Comparison of ENCODE assay signal across 10 mouse cellular contexts in the genomic region with DNA sequence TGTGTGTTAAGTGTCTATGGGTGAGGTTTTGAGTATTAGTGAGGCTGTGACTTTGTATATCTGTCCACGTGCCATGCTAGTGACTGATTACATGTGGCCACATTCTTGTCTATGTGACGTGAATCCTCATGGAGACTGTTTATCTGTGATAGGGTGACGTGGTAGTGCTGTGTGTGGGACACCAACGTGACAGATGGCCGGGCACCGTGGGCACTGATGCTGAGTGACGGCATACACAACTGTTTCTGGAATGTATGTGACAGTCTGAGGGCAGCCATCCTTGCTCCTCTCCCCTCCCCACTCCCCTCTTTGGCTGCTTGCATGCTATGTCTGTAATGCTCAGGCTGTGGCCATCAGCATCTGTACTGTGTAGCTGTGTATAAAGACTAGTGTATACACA. TPM values are rescaled to one million over a fixed set of nuclear protein-coding genes. Genes with fewer than 3 reads are reported as not detected.
DNase-seq lines count a peak whose midpoint lies in the region; ATAC-seq and TF ChIP-seq lines count a peak whose summit lies in the region.
"Had no signal": no experiment of that assay in that cellular context is flagged by ENCODE, and none has a peak within 500 bp of the region (broad histone marks: within the 10 kb centered on the region; RNA-seq: fewer than 3 reads in every experiment).

No protein-coding gene starts in this region.

- ATAC-seq in neural tube, embryonic 12.5 days (ENCODE audit: low FRiP score, low read depth) = no peak
- ATAC-seq in hindbrain, postnatal 0 days = no peak; the same call in 1 of the 2 replicates
- no peak for ATAC-seq in stomach, embryonic 16.5 days (ENCODE audit: insufficient read depth, low FRiP score)
- ATAC-seq: Patski had no signal

- WGBS in cerebellum, adult 2 months = 12% methylated on average over 7 of the region's 7 CpGs
- 70% methylated on average over 7 of the region's 7 CpGs for whole genome bisulfite sequencing in neural tube, embryonic 12.5 days
- WGBS in hindbrain, postnatal 0 days = 18% methylated on average over 7 of the region's 7 CpGs
- 71% methylated on average over 7 of the region's 7 CpGs for WGBS in stomach, embryonic 16.5 days
- 79% methylated on average over 7 of the region's 7 CpGs for WGBS in heart, embryonic 10.5 days

- DNase-seq in cerebellum, adult 2 months = peak; percentile 54 to 63
- no peak for DNase-seq in cerebellum, adult 11 months
- no peak for DNase-seq in neural tube, embryonic 10.5 days (ENCODE audit: extremely low spot score, low spot score)
- peak; percentile 54 for DNase-seq in hindbrain, postnatal 0 days (ENCODE audit: low spot score)
- no peak for DNase-seq in gastrocnemius, postnatal 36 days
- DNase-seq in heart, embryonic 10.5 days (ENCODE audit: low spot score) = no peak
- DNase-seq: lung, postnatal 10 days had no signal

- H3K4me2 ChIP-seq in neural tube, embryonic 12.5 days (replicated peaks) = peak overlapping the region; percentile 75
- H3K4me2 ChIP-seq in hindbrain, postnatal 0 days (ENCODE audit: low read depth, low read length) = peak overlapping the region; percentile 90
- H3K4me2 ChIP-seq in stomach, embryonic 16.5 days (ENCODE audit: low read depth, low read length) = peak overlapping the region; percentile 67

- H3K9ac ChIP-seq in neural tube, embryonic 12.5 days = peak overlapping the region; percentile 30; the same call in 1 of the 2 replicates
- peak overlapping the region; percentile 98; the same call in 1 of the 2 replicates for H3K9ac ChIP-seq in hindbrain, postnatal 0 days (replicated peaks; ENCODE audit: low read length)
- 0 out of 2 replicates have a peak overlapping the region, but pooled peaks have one; percentile 37 for H3K9ac ChIP-seq in stomach, embryonic 16.5 days (ENCODE audit: low read length)

- TF ChIP-seq CTCF in cerebellum, adult 2 months (IDR thresholded peaks at IDR 0.05; ENCODE audit: borderline replicate concordance, insufficient read depth, low read depth, low read length) = no peak
- no peak for TF ChIP-seq CTCF in hindbrain, postnatal 0 days (IDR thresholded peaks at IDR 0.05; ENCODE audit: low read depth)

- no peaks in the 10 kb centered on the region for H3K9me3 ChIP-seq in neural tube, embryonic 12.5 days
- no peaks in the 10 kb centered on the region for H3K9me3 ChIP-seq in hindbrain, postnatal 0 days (ENCODE audit: low read length)
- H3K9me3 ChIP-seq in stomach, embryonic 16.5 days (replicated peaks; ENCODE audit: control insufficient read depth, low read length) = no peaks in the 10 kb centered on the region
- H3K9me3 ChIP-seq in heart, embryonic 10.5 days = no peaks in the 10 kb centered on the region

- H3K4me3 ChIP-seq in cerebellum, adult 2 months (replicated peaks; ENCODE audit: insufficient read depth, low read depth, low read length) = peak overlapping the region; percentile 84
- H3K4me3 ChIP-seq in neural tube, embryonic 12.5 days = no peak overlapping the region
- peak overlapping the region; percentile 95 for H3K4me3 ChIP-seq in hindbrain, postnatal 0 days (ENCODE audit: low read length)
- peak overlapping the region; percentile 79; the same call in 1 of the 2 replicates for H3K4me3 ChIP-seq in stomach, embryonic 16.5 days (replicated peaks; ENCODE audit: low read length)
- no peak overlapping the region for H3K4me3 ChIP-seq in heart, embryonic 10.5 days

- H3K36me3 ChIP-seq in neural tube, embryonic 12.5 days = peaks cover 36% of the 10 kb centered on the region
- H3K36me3 ChIP-seq in hindbrain, postnatal 0 days (ENCODE audit: insufficient read depth, low read length) = peaks cover 29% of the 10 kb centered on the region; the same call in 1 of the 2 replicates
- peaks cover 9% of the 10 kb centered on the region; the same call in 1 of the 2 replicates for H3K36me3 ChIP-seq in stomach, embryonic 16.5 days (ENCODE audit: control insufficient read depth, insufficient read depth, low read length)
- peaks cover 14% of the 10 kb centered on the region for H3K36me3 ChIP-seq in heart, embryonic 10.5 days

- H3K27me3 ChIP-seq in cerebellum, adult 2 months (ENCODE audit: control insufficient read depth, insufficient read depth, low read length) = no peaks in the 10 kb centered on the region
- no peaks in the 10 kb centered on the region for H3K27me3 ChIP-seq in neural tube, embryonic 12.5 days (replicated peaks)
- no peaks in the 10 kb centered on the region for H3K27me3 ChIP-seq in hindbrain, postnatal 0 days (ENCODE audit: insufficient read depth, low read length)
- no peaks in the 10 kb centered on the region for H3K27me3 ChIP-seq in stomach, embryonic 16.5 days (ENCODE audit: control insufficient read depth, insufficient read depth, low read length)
- H3K27me3 ChIP-seq in heart, embryonic 10.5 days (ENCODE audit: insufficient read depth, poor library complexity, severe bottlenecking) = no peaks in the 10 kb centered on the region
- H3K27me3 ChIP-seq: Patski had no signal

- intact Hi-C loops in gastrocnemius, postnatal 36 days (cut with DNase I) = no loop called here

- peaks cover 21% of the 10 kb centered on the region for H3K4me1 ChIP-seq in cerebellum, adult 2 months (ENCODE audit: control insufficient read depth, insufficient read depth, low read length)
- peaks cover 45% of the 10 kb centered on the region for H3K4me1 ChIP-seq in neural tube, embryonic 12.5 days
- H3K4me1 ChIP-seq in hindbrain, postnatal 0 days (ENCODE audit: insufficient read depth, low read length) = peaks cover 11% of the 10 kb centered on the region; the same call in 1 of the 2 replicates
- H3K4me1 ChIP-seq in stomach, embryonic 16.5 days (ENCODE audit: control insufficient read depth, insufficient read depth, low read length) = peaks cover 23% of the 10 kb centered on the region
- peaks cover 32% of the 10 kb centered on the region for H3K4me1 ChIP-seq in heart, embryonic 10.5 days

- 0 out of 2 replicates have a peak overlapping the region, but pooled peaks have one; percentile 20 for H3K27ac ChIP-seq in cerebellum, adult 2 months (ENCODE audit: insufficient read depth, low read length)
- no peak overlapping the region for H3K27ac ChIP-seq in neural tube, embryonic 12.5 days
- peak overlapping the region; percentile 97; the same call in 1 of the 2 replicates for H3K27ac ChIP-seq in hindbrain, postnatal 0 days
- H3K27ac ChIP-seq in stomach, embryonic 16.5 days (ENCODE audit: low read length) = no peak overlapping the region
- H3K27ac ChIP-seq in heart, embryonic 10.5 days = no peak overlapping the region

- no peak for TF ChIP-seq POLR2A in cerebellum, adult 2 months (IDR thresholded peaks at IDR 0.05; ENCODE audit: borderline replicate concordance, insufficient read depth, low read length)

RNA-seq across cellular contexts. Expression of a gene that starts 2.6 kb away (rescaled TPM):
- 56.7 and 64.1 TPM in 2 replicates for polyA plus RNA-seq in cerebellum, adult 2 months (2012; rRNA removed)
- polyA plus RNA-seq in neural tube, embryonic 12.5 days (2016; fragmentation: Nextera tagmentation; extraction: Ambion mirVana) = 62.3 and 67.8 TPM in 2 replicates
- 140 and 161 TPM in 2 replicates for total RNA-seq in hindbrain, postnatal 0 days (2014; rRNA removed)
- 55.9 and 59.5 TPM in 2 replicates for polyA plus RNA-seq in hindbrain, postnatal 0 days (2015; fragmentation: Nextera tagmentation; extraction: Ambion mirVana)
- polyA plus RNA-seq in stomach, embryonic 16.5 days (2015; fragmentation: Nextera tagmentation; extraction: Ambion mirVana) = 13.7 and 15.8 TPM in 2 replicates
- total RNA-seq in gastrocnemius, postnatal 36 days (2021) = 1 to 10 TPM; 4.4 TPM
- polyA plus RNA-seq in heart, embryonic 10.5 days (2016; fragmentation: Nextera tagmentation; extraction: Ambion mirVana) = 7.0 and 9.6 TPM in 2 replicates

RNA-seq across cellular contexts. Expression of a gene that starts 28.0 kb away (rescaled TPM):
- 20.8 and 23.9 TPM in 2 replicates for polyA plus RNA-seq in cerebellum, adult 2 months (2012; rRNA removed)
- 19.5 and 20.5 TPM in 2 replicates for polyA plus RNA-seq in neural tube, embryonic 12.5 days (2016; fragmentation: Nextera tagmentation; extraction: Ambion mirVana)
- 26.5 and 27.6 TPM in 2 replicates for total RNA-seq in hindbrain, postnatal 0 days (2014; rRNA removed)
- 16.7 and 20.4 TPM in 2 replicates for polyA plus RNA-seq in hindbrain, postnatal 0 days (2015; fragmentation: Nextera tagmentation; extraction: Ambion mirVana)
- polyA plus RNA-seq in stomach, embryonic 16.5 days (2015; fragmentation: Nextera tagmentation; extraction: Ambion mirVana) = 26.4 TPM in 2 replicates
- 1 to 10 TPM; 2.5 to 3.1 TPM for total RNA-seq in gastrocnemius, postnatal 36 days (2021)
- polyA plus RNA-seq in heart, embryonic 10.5 days (2016; fragmentation: Nextera tagmentation; extraction: Ambion mirVana) = 12.3 and 13.9 TPM in 2 replicates

RNA-seq across cellular contexts. Expression of a gene that starts 32.4 kb away (rescaled TPM):
- 12.4 and 13.2 TPM in 2 replicates for polyA plus RNA-seq in cerebellum, adult 2 months (2012; rRNA removed)
- polyA plus RNA-seq in neural tube, embryonic 12.5 days (2016; fragmentation: Nextera tagmentation; extraction: Ambion mirVana) = 8.2 and 10.4 TPM in 2 replicates
- total RNA-seq in hindbrain, postnatal 0 days (2014; rRNA removed) = 14.3 and 18.8 TPM in 2 replicates
- 3.3 and 4.0 TPM in 2 replicates for polyA plus RNA-seq in hindbrain, postnatal 0 days (2015; fragmentation: Nextera tagmentation; extraction: Ambion mirVana)
- 10.3 and 11.0 TPM in 2 replicates for polyA plus RNA-seq in stomach, embryonic 16.5 days (2015; fragmentation: Nextera tagmentation; extraction: Ambion mirVana)
- total RNA-seq in gastrocnemius, postnatal 36 days (2021) = 1 to 10 TPM; 3.3 to 3.6 TPM
- polyA plus RNA-seq in heart, embryonic 10.5 days (2016; fragmentation: Nextera tagmentation; extraction: Ambion mirVana) = 3.4 and 5.0 TPM in 2 replicates

Comparison
In these comparisons a context has a peak if more than half of its experiments do, and no peak if none do; other contexts are left out.
1. DNase-seq: peak in cerebellum, adult 2 months (2 of 2) and hindbrain, postnatal 0 days (single experiment); none in cerebellum, adult 11 months (single experiment), neural tube, embryonic 10.5 days (single experiment), gastrocnemius, postnatal 36 days (0 of 2) and heart, embryonic 10.5 days (single experiment).
2. H3K27ac ChIP-seq: peak in cerebellum, adult 2 months (single experiment) and hindbrain, postnatal 0 days (single experiment); none in neural tube, embryonic 12.5 days (single experiment), stomach, embryonic 16.5 days (single experiment) and heart, embryonic 10.5 days (single experiment).
3. H3K4me3 ChIP-seq: peak in cerebellum, adult 2 months (single experiment), hindbrain, postnatal 0 days (single experiment) and stomach, embryonic 16.5 days (single experiment); none in neural tube, embryonic 12.5 days (single experiment) and heart, embryonic 10.5 days (single experiment).
4. H3K9ac ChIP-seq: peak in every context shown above with its lines; median percentile 98 in hindbrain, postnatal 0 days; 37 in stomach, embryonic 16.5 days; 30 in neural tube, embryonic 12.5 days.
5. Peak in every context shown above with its lines, with median percentiles within 50 percentile points of each other: H3K4me2 ChIP-seq.